Mouse (Mus musculus) CH12.LX (cell line): Measurements from ENCODE around the gene Lnpk.

ENCODE experiments used
- CHD1 ChIP-seq: IDR thresholded peaks from 2 replicates; pipeline ENCODE4 v1.6.1; 2012; ENCODE audit warnings: low read depth, low read length, improper control_type of control experiment, inconsistent platforms
- CTCF ChIP-seq, 2 experiments: IDR thresholded peaks in 1 of 2; conservative IDR thresholded peaks in 1 of 2; 2 replicates each; pipeline ENCODE4 v1.5.1; 2011 to 2012; ENCODE audit warnings: low read depth in 2 of 2, low read length in 2 of 2, improper control_type of control experiment in 1 of 2, inconsistent platforms in 1 of 2, mild to moderate bottlenecking in 1 of 2, moderate library complexity in 1 of 2
- E2F4 ChIP-seq: IDR thresholded peaks from 2 replicates; pipeline ENCODE4 v1.6.1; 2011; ENCODE audit warnings: low read depth, low read length, improper control_type of control experiment; ENCODE audit not compliant: insufficient replicate concordance
- JUND ChIP-seq: conservative IDR thresholded peaks from 2 replicates; pipeline ENCODE4 v1.6.1; 2011; ENCODE audit warnings: low read depth, low read length, improper control_type of control experiment
- POLR2A ChIP-seq: IDR thresholded peaks from 2 replicates; pipeline ENCODE4 v1.6.1; 2011; ENCODE audit warnings: low read depth, mild to moderate bottlenecking, improper control_type of control experiment, low read length
- POLR2AphosphoS2 ChIP-seq: IDR thresholded peaks from 2 replicates; pipeline ENCODE4 v1.6.1; 2011; ENCODE audit warnings: low read depth, low read length, improper control_type of control experiment

DNA sequence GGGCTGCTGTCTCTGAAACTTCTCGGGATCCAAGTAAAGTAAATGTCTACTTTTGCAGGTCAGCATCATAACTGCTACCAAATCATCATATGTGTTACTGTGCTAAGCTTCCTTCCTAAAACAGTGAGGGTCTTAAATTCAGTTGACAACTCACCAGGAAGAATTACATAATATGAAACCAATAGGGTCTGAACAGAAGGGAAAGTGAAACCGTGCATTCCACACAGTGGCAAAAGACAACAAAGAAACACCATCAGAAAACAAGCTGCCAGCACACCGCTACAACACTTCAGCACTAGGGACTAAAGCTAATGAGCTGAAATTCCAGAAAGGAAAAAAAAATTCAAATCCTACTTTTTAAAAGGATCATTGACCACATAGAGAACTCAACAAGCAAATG, 17.9 kb upstream of the Lnpk start:
- TF ChIP-seq JUND: no peak
- TF ChIP-seq CTCF (conservative IDR thresholded peaks at IDR 0.05 in 1 of 2, IDR thresholded peaks at IDR 0.05 in 1 of 2; ENCODE audit: low read depth in 2 of 2, low read length in 2 of 2): no peak
- TF ChIP-seq POLR2AphosphoS2: no peak
- no peak for TF ChIP-seq E2F4
- TF ChIP-seq CHD1: no peak
- TF ChIP-seq POLR2A: no peak
